Mouse (Mus musculus) gastrocnemius, postnatal 4 days (tissue): Measurements from ENCODE around the gene Zmynd11. TPM values are rescaled to one million over a fixed set of nuclear protein-coding genes. Genes with fewer than 3 reads are reported as not detected.
"Not testable (repeated sequence)": the region's sequence is repeated elsewhere in the genome, so short reads cannot be mapped to it uniquely, and the experiment has no call there.

Source experiments
- DNase-seq, 2 experiments: peaks; one replicate each; pipeline ENCODE4 v3.0.0; 2021 to 2022; ENCODE audit warnings: low spot score in 2 of 2, mixed read lengths in 2 of 2
- long read RNA-seq, 2 experiments: library from polyadenylated mRNA; stranded (forward); transcript quantifications; one replicate each; pipeline ENCODE4 v2.0.0; 2021
- total RNA-seq, 2 experiments: library from RNA; stranded (reverse); gene quantifications; 2 replicates each; pipeline ENCODE4 v1.2.3; 2021

Gene Zmynd11
- total RNA-seq, result 100 to 1,000 TPM; 114 to 130 TPM
- long read RNA-seq, experiment 1, full-length matches to known transcripts, result 37 of 111 reads
- long read RNA-seq, experiment 1, partial matches to known transcripts, result 8 of 111 reads
- long read RNA-seq, experiment 1, other reads (novel, unspliced or antisense), result 66 of 111 reads
- long read RNA-seq, experiment 2, full-length matches to known transcripts, result 39 of 110 reads
- long read RNA-seq, experiment 2, partial matches to known transcripts, result 17 of 110 reads
- long read RNA-seq, experiment 2, other reads (novel, unspliced or antisense), result 54 of 110 reads

DNA sequence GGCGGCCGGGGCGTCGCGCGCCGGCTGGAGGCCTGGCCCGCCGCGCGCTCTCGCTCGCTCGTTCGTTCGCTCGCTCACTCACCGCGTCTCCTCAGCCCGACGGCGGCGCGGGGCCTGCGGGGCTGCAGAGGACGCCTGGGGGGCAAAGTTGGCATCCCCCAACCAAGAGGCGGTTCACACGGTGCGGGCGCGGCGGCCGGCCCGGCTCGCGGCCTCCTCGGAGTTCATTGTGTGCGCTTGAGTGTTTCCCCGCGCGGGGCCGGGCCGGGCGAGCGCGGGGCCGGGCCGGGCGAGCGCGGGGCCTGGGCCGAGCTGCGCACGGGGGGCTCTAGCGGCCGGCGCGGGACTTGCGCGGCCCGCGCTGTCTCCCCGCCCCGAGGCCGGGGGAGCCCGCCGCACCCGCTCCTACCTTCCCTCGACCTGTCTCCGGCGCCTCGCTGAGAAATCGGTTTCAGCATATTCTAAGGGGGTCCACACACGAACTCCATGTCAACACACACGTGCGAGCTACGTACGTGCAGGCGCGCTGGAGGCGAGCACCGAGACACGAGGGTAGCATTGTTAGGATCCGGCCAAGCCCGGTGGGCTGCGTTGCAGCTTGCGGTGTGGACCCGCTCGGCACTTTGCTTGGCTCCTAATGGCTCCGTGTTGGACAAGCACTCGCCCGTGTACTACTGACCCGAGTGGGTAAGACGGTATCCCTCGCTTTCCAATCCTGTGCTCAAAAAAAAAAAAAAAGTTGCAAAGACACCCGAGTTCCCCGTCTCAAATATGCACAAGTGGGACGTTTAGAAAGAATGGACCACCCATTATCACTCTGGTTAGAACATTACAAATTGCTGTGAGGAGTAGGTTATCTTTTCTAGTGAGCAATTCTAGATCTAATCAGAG, at the start of gene Zmynd11:
Gene Zmynd11 (minus strand): TSS at position 685 of the 891 bp plus-strand sequence.
- peak; percentile 39 to 62 for DNase-seq

- no peak for DNase-seq
Measured at GRCm38 (mm10) chr13:9795889-9796631, 30.9 kb upstream of the Zmynd11 start.

DNA sequence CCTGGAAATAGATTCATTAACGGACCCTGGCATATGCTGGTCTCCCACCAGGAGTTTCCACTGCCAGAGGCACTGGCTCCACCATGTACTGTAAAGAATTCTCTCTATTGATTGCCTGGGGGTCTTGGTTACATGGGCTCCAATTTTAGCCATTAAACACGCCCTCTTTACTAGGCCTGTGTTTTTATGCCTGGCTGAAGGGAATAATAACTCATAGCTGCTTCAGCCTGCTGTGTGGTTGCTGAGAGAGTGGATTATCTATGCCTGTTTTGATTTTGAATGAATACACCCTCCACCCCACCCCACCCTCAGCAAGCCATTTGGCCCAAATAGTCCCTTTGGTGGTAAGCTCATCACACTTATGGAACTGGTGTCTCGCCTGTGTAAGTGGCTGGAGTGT, 20.9 kb upstream of the Zmynd11 start:
- DNase-seq, result no peak

- DNase-seq, result no peak
Measured at GRCm38 (mm10) chr13:9783717-9784116, 18.6 kb upstream of the Zmynd11 start.

DNA sequence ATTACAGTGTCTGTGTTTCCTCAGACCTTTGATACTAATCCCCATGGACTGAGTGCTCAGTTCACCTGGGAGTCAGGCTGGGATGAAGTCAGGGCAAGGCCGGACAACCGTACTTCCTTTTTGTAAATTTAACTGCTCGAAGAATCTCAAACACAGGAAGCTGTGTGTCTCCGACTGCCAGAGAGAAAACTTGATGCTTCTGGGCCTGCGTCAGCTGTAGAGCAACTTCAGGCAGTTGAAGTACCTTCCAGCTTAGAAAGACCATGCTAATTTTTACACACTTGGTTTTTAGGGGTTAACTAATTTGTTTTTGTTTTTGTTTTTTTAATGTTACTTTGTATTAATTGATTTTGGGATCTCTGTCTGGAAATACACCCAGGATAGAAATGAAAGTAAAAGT, 10.8 kb upstream of the Zmynd11 start:
- DNase-seq, result no peak

- DNase-seq, result no peak
Measured at GRCm38 (mm10) chr13:9774077-9774476, 8.9 kb upstream of the Zmynd11 start.

DNA sequence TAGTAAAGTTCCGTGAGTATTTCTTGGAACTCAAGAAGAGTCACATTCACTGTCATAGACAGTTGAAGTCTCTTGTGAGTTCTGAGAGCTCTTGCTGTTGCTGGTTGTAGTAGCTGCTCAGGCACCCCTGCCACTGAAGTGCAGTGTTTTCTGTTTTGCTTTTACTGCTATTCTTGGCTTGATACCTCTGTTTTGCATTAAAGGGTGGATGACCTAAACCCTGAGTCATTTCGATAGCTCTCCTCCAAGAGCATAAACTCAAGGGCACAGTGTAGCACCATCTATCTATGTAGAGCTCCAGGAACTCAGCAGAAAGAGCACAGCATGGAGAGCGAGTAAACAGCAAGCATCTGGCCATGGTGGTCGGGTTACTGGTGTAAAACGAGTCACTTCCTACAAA, 2.1 kb upstream of the Zmynd11 start:
- no peak for DNase-seq

- no peak for DNase-seq
Measured at GRCm38 (mm10) chr13:9766497-9766896, 1.4 kb upstream of the Zmynd11 start.

GRCm38 (mm10) chr13:9765537-9765851, 364 bp upstream of the Zmynd11 start:
- no peak for DNase-seq

DNA sequence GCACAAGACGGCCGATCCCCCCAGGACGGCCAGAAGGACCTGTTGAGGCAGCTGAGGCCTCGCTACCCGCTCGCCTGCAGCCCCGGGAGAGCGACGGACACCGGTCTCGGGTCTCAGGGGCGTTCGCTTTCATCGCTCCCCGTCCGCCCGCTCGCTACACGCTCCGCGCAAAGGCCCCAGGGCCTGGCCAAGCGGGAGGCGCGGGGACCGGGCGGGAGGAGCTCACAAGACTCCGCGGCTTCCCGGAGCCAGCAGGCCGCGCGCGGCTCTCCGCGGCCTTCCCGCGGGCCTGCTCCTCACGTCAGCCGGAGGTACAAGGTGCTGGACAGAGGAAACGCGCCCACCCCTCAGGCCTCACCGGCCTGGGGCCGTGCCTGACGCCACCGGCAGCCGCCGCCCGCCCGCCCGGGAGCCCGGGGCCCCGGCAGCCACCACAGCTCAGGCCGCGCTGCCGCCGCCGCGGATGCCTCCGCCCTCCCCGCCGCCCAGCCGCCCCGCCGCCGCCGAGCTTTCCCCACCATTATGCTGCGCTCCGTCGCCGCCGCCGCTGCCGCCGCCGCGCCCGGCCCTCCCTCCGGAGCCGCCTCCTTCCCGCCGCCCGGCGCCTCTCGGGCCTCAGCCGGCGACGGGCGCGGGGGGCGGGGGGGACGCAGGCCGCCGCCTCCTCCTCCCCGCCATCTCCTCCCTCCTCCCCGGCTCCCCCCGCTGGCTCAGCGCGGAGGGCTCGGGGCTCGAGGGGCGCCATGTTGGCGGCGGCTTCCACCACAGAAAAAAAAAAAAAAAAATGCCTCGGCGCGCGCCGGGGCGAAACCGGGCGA, 1.1 kb downstream of the Zmynd11 start:
- peak; percentile 55 to 77 for DNase-seq

DNA sequence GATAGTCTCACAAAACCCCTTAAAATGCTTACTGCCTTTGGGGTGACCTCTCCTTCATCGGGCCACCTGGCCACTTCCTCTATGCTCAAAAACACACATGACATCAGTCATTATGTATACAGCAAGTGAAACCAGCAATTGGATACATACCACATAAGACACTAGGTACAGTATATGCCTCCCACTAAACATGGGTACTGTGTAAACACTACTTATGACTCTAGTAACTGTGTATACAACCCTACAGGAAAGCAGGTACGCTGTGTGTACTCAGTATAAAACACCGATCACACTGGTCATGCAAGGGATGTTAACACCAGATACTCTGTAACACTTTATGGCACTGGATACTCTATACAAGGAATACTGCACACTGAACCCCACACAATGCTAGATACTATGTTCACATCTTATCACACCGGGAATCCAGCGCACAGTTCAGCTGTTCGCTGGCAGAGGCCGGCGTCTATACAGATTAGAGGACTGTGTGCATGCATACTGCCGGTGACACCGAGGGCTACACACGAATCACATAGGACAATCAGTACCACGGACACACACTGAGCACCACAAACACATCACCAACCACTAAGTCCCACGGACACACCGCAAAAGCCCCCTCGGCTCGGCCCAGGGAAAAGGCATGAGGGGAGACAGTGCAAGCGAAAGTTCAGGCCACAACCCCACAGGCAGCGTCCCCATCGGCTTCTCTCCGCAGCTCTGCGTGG, 1.9 kb downstream of the Zmynd11 start:
- DNase-seq, result no peak

DNA sequence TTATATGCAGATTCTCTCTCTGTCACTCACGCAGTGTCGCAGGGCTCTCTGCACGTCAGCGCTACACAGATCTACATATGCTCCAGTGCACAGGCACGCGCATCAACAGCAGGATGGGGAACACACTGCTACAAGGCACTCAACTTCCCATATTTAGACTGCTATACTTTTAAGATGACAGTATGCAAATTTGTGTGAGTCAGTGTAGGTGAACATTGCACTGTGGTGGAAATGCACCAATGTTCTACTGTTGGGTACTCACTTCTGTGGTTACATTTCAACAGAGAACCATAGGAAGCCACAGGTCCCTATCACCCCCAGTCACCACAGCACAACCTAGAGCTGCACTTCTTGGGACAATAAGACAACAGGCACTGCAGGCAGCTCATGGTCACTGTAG, 5.1 kb downstream of the Zmynd11 start:
- DNase-seq, result no peak

- DNase-seq, result no peak
Measured at GRCm38 (mm10) chr13:9757842-9758491, 7.2 kb downstream of the Zmynd11 start.

GRCm38 (mm10) chr13:9753706-9754105, 11.4 kb downstream of the Zmynd11 start:
- DNase-seq, result no peak

- peak in 1 of 2 experiments; percentile 21 for DNase-seq
Measured at GRCm38 (mm10) chr13:9750320-9750719, 14.8 kb downstream of the Zmynd11 start.

GRCm38 (mm10) chr13:9749796-9750195, 15.3 kb downstream of the Zmynd11 start:
- no peak for DNase-seq

DNA sequence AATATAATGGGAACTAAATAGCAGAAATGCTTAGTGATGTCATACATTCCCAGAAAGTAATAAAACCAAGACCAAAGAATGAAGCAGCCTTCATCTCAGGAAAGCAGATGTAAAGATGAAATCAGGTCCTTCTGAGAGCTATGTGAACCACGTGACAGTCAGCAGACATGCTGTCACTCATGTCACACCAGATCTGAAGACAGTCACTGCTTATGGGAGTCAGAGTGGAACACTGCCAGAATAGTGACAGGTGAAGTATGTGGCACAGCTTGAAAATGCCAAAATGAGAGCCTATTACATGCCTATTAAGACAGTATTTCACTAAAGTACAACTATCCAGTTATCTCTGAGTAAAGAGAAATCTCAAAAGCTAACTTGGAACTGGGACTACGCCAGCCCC, 26.9 kb downstream of the Zmynd11 start:
- DNase-seq, result no peak

DNA sequence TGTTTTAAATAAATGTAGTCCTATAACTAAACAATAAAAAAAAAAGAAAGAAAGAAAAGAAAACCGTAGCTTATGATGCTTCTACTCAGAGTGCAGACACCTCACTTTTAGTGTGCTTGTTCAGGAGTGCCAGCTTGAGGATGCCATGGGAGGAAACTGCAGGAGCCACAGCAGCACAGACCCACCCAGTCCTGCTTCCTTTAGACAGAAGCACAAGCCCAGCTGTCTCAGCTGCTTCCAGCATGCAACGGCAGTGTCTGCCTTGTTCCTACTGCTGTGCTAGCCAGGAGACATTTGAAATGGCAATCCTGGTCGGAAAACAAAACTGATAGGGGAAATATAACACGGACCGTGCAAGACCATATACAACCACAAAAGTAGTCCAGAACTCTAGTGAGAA, 28.1 kb downstream of the Zmynd11 start:
- no peak for DNase-seq

DNA sequence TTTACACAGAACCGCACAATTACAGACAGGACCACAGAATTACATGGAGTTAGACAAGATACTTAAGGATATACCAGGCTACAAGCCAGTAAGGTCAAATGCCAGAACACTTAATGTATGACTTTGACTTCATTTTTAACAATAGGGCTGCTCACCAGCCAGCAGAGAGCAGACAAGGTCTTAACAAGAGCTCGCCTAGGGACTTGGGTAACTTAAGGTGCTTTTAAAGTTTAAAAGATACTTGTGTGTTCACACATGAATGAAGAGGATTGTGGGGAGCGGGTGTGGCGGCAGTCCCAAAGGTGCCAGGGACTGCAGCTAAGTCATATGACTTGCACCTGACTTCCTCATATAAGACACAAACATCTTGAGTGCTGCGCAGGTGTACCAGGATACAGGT, 32.9 kb downstream of the Zmynd11 start:
- DNase-seq, result not testable (repeated sequence)

DNA sequence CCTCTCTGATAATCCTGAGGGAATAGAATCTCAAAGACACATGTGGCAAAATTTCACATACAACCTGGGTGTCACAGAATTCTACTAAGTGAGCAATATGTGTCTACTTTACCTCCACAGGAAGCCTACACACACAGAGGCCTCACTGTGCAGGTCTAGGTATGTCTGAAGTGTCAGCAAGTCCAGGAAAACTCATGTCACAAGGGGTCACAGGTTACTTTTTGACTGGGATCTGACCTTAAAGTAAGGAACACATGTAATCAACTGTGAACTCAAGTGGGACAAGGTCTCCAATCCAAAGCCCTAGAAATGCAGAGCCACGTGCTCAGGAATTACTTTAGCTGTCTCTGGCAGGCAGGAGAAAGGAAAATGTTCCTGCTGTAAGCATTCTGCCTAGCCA, 36.1 kb downstream of the Zmynd11 start:
- no peak for DNase-seq
